Mouse (Mus musculus): Measurements from ENCODE around the gene Gm15319.
A peak's percentile ranks its signal among the peaks of the same experiment; 100 is the strongest.
"Not testable (repeated sequence)": the region's sequence is repeated elsewhere in the genome, so short reads cannot be mapped to it uniquely, and the experiment has no call there.

Gm15319 gene

DNA sequence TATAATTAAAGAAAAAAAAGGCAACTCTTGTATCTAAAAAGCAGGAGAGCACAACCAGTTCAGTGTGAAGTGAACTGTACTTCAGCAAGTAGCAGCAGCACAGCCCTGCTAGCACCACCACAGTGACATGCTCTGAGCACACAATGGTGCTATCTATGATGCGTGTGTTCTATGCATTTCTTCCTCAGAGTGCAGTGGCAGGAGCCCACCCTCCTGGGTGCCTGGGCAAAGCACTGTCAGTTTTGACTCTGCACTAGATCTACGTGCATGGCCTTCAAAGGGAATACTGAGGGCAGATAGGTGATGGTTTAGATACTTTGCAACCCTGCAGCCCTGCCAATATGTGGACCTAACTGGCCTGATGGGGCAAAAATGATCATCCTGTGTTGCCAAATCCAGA lies at the start of gene Gm15319:
Gm15319 (minus strand) TSS at position 101 of the 400 bp plus-strand sequence.
- not testable (repeated sequence) for DNase-seq (ENCODE audit: low spot score in 2 of 2)

DNA sequence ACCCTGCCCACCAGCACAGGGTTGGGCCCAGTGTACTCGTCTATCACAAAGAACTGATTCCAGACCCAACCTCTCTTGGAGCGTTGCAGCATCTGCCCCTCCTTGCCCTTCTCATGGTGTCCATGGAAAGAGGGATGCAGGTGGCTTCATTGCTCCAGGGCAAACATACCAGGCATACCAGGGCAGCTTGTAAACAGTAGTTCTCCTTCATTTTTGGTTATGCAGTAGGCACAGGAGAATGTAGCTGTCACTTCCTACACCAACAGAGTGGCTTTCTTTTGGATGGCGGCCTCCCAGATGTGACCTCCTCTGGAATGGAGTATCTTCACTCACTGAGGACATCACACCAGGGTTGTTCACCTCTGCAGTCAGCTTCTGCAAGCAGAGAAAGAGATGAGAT lies 47.3 kb upstream of the Gm15319 start:
- not testable (repeated sequence) for DNase-seq (ENCODE audit: low spot score in 2 of 2)

DNA sequence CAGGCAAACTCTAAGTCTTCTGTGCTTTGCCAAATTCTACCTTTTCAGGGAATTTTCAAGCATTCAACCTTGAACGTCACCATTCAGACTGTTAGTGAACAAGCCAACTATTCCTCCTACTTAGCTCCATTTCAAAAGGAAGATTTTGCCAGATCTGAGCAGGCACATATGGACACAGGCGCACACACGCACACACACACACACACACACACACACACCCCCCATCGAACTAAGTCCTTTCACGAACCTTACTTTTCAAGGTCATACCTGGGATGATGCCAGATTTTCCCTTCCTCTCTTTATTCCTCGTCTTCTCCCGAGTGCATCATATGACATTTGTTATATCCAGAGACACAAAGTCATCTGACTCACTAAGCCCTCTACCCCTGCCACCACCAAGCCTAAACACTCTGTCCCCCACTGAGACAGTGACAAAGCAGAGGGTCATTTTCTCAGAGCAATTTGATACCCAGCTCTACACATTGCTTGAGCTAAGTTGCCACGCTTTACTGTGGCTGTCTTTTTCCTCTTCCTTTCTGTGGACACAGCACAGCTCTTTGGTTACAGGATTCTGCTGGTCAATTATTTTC lies 45.5 kb upstream of the Gm15319 start:
- peak; percentile 28 to 30 for DNase-seq (ENCODE audit: low spot score in 2 of 2)

- peak; percentile 19 to 25 for DNase-seq (ENCODE audit: low spot score in 2 of 2)
Observed at GRCm38 (mm10) chr8:20389363-20389739, 26.3 kb upstream of the Gm15319 start.

DNA sequence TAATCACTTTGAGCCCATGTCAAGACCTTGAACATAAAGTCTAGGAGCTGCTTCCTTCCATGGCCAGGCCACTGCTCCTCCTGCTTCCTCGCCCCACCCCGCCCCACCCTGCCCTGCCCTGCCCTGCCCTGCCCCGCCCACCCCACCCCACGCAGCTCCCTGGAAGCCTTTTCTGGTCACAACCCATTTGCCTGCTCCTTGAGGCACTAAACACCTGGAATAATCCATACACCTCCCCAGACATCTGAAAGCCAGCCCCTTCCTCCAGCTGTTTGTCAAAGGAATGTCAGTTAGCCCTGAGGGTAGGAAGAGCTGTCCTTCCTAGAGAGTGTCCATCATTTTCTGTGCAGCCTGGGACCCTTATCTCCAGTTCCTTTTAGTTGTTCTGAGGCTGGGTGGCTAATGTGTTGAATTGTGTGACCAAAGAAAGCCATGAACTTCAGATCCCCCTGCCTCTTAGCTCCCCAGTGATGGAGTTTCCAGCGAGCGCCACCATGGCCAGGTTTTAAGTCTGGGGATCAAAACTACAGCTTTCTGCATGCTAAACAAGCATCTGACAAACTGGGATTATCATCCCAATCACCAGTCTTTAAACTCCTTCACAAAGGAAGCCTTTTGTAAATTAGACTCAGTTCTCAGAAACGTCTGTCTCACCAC lies 25.8 kb upstream of the Gm15319 start:
- peak; percentile 37 to 45 for DNase-seq (ENCODE audit: low spot score in 2 of 2)

DNA sequence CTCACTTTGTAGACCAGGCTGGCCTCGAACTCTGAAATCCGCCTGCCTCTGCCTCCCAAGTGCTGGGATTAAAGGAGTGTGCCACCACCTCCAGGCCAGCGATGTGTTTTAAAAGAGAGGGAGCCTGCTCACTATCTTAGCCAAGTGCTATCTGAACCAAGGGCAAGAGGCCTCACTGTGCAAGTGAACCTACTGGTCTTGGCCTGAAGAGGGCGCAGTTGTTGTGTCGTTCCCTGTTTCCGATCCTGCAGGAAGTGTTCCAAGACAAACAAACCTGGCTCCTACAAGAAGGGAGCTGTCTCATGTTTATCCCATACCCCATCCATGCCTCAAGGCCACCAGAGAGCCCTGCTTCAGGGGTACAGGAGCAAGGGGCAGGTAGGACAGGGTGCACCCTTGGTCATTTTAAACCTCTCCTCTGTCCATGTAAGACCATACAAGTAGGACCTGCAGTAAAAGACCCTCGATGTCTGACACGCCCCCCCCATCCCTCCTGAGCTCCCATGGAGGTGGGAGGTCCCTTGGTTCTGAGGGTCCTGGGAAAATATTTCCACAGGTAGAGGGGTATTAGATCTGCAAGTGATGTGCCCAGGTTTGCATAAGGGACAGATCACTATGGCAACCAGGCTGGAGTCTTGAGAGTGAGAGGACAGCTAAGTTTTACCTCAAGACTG lies 24.2 kb upstream of the Gm15319 start:
- peak; percentile 23 to 29 for DNase-seq (ENCODE audit: low spot score in 2 of 2)

DNA sequence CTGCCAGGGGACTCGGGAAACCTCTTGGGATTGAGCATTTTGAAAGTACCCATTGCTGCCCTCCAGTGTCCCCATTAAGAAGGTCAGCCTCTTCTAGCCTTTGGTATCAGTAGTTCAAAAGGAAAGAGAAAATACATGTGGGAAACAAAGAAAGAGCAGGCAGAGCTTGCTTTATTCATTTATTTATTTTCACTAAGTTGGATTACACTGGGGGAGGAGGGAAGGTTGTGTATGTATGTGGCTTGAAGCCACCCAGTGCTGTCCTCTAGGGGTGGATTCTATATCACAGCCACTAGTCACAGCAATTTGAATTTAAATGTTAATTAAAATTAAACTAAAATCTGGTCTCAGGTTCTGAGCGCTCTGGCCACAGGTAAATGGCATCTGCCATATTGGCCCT lies 22.0 kb upstream of the Gm15319 start:
- not testable (repeated sequence) for DNase-seq (ENCODE audit: low spot score in 2 of 2)

- DNase-seq (ENCODE audit: low spot score in 2 of 2) = peak in 1 of 2 experiments; percentile 17
Observed at GRCm38 (mm10) chr8:20384131-20384530, 21.1 kb upstream of the Gm15319 start.

DNA sequence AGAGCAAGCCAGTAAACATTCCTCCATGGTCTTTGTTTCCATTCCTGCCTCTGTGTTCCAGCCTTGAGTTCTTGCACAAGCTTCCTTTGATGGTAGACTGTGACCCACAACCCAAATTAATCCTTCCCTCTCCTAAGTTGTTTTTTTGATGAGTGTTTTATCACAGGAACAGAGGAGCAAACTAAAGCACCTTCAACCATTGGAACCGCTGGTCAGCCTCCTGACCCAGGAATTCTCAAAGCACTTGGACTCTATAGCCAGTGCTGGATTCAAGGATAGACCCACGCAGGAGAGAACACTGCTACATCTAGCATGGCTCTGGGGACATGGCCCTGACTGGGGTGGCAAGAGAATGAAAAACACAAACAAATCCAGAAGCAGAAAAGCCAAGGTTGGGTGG lies 19.1 kb upstream of the Gm15319 start:
- not testable (repeated sequence) for DNase-seq (ENCODE audit: low spot score in 2 of 2)

DNA sequence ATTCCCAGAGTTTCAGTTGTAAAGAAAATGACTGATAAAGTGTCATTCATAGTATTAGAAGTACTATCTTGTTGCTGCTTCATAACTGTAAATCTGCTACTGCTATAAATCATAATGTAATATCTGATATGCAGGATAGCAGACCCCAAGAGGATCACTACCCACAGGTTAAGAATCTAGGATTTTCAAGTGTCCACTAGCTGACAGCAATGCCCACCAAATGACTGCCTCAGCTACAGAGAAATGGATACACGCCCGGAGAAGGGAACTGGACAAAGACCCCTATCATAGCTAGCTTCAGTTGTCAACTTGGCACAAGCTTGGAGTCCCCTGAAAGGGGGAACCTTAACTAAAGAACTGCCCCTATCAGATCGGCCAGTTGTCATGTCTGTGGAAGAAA lies 18.6 kb upstream of the Gm15319 start:
- DNase-seq (ENCODE audit: low spot score in 2 of 2) = not testable (repeated sequence)

DNA sequence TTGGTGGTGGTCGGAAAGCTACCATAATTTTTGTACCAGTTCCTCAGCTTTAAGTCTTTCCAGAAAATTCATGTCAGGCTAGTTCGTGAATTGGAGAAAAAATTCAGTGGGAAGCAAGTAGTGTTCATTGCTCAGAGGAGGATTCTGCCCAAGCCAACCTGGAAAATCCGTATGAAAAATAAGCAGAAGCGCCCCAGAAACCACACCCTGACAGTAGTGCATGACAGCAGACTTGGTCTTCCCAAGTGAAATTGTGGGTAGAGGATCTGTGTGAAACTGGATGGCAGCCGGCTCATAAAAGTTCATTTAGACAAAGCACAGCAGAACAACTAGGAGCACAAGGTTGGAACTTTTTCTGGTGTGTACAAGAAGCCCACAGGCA lies 18.2 kb upstream of the Gm15319 start:
- not testable (repeated sequence) for DNase-seq (ENCODE audit: low spot score in 2 of 2)

- peak in 1 of 2 experiments; percentile 7 for DNase-seq (ENCODE audit: low spot score in 2 of 2)
Observed at GRCm38 (mm10) chr8:20380590-20381238, 17.7 kb upstream of the Gm15319 start.

- peak in 1 of 2 experiments; percentile 15 for DNase-seq (ENCODE audit: low spot score in 2 of 2)
Observed at GRCm38 (mm10) chr8:20379650-20380436, 16.8 kb upstream of the Gm15319 start.

DNA sequence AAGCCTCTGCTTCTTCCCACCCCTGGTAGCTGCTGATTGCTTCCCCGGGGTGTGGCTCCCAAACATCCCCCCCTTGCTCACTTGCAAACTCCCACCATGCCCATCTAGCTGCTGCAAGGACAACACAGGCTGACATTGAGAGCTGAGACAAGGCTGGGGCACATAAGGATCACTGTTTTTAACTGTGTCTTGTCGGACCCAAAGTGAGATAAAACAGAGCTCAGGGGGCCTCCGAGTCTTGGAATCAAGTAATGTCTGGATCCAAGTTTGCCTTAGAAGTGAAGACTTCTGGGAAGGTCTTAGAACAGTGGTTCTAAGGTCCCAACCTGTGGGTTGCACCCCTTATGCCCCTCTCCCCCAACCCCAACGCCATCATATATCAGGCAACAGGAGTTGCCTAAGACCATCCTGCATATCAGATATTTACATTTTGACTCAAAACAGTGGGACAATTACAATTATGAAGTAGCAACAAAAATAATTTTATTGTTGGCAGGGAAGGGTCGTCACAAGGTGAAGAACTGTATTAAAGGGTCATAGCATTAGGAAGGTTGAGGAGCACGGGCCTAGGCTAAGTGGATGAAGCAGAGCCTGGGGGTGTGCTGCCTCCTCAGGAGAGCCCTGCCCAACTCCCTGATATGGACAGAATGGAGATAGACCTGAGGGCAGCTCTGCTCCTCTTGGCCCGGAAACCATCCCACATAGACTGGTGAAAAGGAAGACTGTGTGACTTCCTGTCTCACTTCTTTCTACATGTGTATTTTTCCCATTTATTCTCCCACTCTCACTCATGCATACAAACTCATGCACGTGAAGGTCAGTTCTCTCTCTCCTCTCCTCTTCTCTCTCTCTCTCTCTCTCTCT lies 16.0 kb upstream of the Gm15319 start:
- peak; percentile 46 to 49 for DNase-seq (ENCODE audit: low spot score in 2 of 2)

DNA sequence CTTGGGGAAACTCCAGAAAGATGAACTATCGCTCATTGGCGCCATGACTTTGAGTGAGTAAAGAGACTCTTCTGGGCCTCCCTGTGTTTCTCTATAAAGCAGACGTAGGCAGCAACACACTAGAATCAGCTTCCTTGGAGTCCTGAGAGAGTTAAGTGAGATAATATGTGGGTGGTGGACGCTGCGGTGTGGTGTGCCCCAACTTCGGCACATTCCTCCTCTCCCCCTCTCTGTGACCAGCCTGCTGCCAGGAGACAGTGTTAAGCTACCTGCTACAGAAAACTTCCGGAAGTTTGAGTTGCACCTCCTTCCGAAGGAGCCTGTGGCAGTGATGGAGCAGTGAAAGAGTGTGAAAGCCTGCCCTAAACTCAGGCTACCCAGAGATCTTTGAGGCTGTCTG lies 15.3 kb upstream of the Gm15319 start:
- DNase-seq (ENCODE audit: low spot score in 2 of 2) = peak; percentile 28 to 46

DNA sequence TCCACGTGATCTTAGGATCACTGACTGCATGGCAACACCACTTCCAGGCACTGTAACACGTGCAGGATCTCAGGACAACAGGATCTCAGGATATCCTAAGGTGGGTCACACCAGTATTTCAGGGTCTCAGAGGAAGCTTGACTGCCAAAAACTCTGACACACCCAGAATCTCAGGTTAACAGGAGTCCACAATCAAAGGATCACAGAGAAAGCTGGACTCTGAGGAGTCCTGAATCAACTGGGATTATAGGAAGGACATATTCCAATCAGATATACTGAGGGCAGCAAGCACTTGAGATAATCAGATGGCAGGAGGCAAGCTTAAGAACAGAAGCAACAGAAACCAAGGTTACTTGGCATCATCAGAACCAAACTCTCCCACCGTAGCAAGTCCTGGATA lies 12.7 kb upstream of the Gm15319 start:
- not testable (repeated sequence) for DNase-seq (ENCODE audit: low spot score in 2 of 2)

DNA sequence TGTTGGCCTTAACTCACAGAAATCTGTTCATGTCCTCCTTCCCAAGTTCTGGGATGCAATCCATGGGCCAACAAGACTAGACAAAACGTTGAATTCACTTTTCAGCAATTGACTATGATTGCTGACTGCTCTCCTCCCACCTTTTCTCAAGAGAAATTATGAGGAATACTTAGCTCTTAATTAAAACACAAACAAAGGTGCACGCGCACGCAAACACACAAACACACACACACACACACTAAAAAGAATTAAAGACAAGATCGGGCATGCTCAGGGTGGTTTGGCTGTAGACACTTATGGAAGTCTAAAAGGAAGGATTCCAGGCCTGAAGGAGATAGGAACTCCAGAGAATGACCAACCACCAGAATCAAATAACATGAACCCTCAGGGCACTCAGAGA lies 6.6 kb downstream of the Gm15319 start:
- peak in 1 of 2 experiments; percentile 12 for DNase-seq (ENCODE audit: low spot score in 2 of 2)

DNA sequence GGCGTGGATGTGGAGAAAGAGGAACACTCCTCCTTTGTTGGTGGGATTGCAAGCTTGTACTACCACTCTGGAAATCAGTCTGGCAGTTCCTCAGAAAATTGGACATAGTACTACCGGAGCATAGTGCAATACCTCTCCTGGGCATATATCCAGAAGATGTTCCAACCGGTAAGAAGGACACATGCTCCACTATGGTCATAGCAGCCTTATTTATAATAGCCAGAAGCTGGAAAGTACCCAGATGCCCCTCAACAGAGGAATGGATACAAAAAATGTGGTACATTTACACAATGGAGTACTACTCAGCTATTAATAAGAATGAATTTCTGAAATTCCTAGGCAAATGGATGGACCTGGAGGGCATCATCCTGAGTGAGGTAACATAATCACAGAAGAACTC lies 9.4 kb downstream of the Gm15319 start:
- not testable (repeated sequence) for DNase-seq (ENCODE audit: low spot score in 2 of 2)

GRCm38 (mm10) chr8:20302759-20303158 lies 60.3 kb downstream of the Gm15319 start:
- DNase-seq (ENCODE audit: low spot score in 2 of 2) = not testable (repeated sequence)

DNA sequence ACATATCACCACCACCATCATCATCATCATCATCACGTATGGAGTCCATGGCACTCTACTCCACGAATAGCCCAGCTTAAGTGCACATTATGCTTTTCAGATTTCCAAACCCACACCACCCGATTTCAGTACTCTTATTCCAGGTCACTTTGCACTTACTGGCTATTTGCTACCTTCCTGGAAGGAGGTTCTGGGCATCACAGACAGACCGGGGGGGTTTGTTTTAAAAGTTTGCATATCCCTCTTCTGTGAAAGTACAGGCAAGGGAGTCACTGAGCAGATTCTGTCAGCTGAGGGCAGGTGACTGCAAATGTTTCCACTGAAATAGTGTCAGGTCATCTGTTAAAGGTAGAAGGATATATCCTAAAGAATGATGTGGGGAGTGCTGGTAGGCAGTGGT lies 63.0 kb downstream of the Gm15319 start:
- not testable (repeated sequence) for DNase-seq (ENCODE audit: low spot score in 2 of 2)

All from spleen, postnatal 36 days (tissue).